Mouse (Mus musculus) liver, adult 2 months (tissue): ENCODE measurements around the gene Nebl.

ENCODE experiments used
- CTCF ChIP-seq: fragments of 200-500 bp; IDR thresholded peaks from 2 replicates; pipeline ENCODE4 v1.5.1; 2011; ENCODE audit warnings: low read depth, low read length, control low read depth
- POLR2A ChIP-seq: fragments of 200-500 bp; IDR thresholded peaks from 2 replicates; pipeline ENCODE4 v1.6.1; 2011; ENCODE audit warnings: low read length, control low read depth; ENCODE audit not compliant: insufficient read depth; ENCODE audit errors: extremely low read depth

GRCm38 (mm10) chr2:17549895-17550558 is 181.2 kb downstream of the Nebl start:
- TF ChIP-seq POLR2A (no peak), CTCF (no peak)
